Mouse (Mus musculus): ENCODE results near the gene Etfb. TPM values are rescaled to one million over a fixed set of nuclear protein-coding genes. Genes with fewer than 3 reads are reported as not detected.

Etfb gene
- total and polyA plus RNA-seq, 3 experiments = 147 to 201 (median 201) TPM

GRCm38 (mm10) chr7:43436341-43437255 is 7.3 kb upstream of the Etfb start, which contains the start of gene Nkg7:
Nkg7 (plus strand) TSS chr7:43437073.
- no peak within 1 kb of the TSS for H3K4me2 ChIP-seq (ENCODE audit: insufficient read depth, low read depth, poor library complexity, severe bottlenecking)
- H3K79me2 ChIP-seq (replicated peaks; ENCODE audit: control insufficient read depth, extremely low read depth, insufficient read depth, poor library complexity, severe bottlenecking) = no peaks in the 10 kb centered on the region
- DNase-seq (ENCODE audit: extremely low read depth) = no peak
- H3K4me3 ChIP-seq (replicated peaks in 1 of 3; ENCODE audit: low read depth in 2 of 3, low read length in 2 of 3, poor library complexity in 1 of 3) = no peak within 1 kb of the TSS
- H3K4me1 ChIP-seq (ENCODE audit: control insufficient read depth in 1 of 2, insufficient read depth in 2 of 2) = peaks cover 3 to 19% of the 10 kb centered on the region in 2 experiments
- H3K36me3 ChIP-seq (replicated peaks in 1 of 2; ENCODE audit: control insufficient read depth in 1 of 2, insufficient read depth in 1 of 2, low read length in 1 of 2) = no peaks in the 10 kb centered on the region
- in situ Hi-C loops (cut with MboI; ENCODE audit: low pct_ligation_motif_present, low pct_unique_long_range_greater_than_20kb, low sequenced_read_pairs) = no loop called here
- no peak within 1 kb of the TSS for H3K27ac ChIP-seq (ENCODE audit: insufficient read depth, low read depth)
- H3K9me3 ChIP-seq (replicated peaks; ENCODE audit: low read length) = peaks cover 6% of the 10 kb centered on the region
- H3K9ac ChIP-seq (ENCODE audit: insufficient read depth, low read depth) = no peak within 1 kb of the TSS
- H3K27me3 ChIP-seq (replicated peaks) = peaks cover 4% of the 10 kb centered on the region
- no peak for TF ChIP-seq KAT2A (IDR thresholded peaks at IDR 0.05; ENCODE audit: insufficient replicate concordance, low read length)
- 0 out of 2 replicates have a peak, but pooled peaks have one; percentile 28 for TF ChIP-seq EP300 (IDR thresholded peaks at IDR 0.05; ENCODE audit: low read length)
- no peak for TF ChIP-seq MXI1 (IDR thresholded peaks at IDR 0.05; ENCODE audit: low read depth, low read length)
- no peak for TF ChIP-seq SIN3A (IDR thresholded peaks at IDR 0.05; ENCODE audit: low read length)
- TF ChIP-seq CTCF (conservative IDR thresholded peaks at IDR 0.05 in 1 of 2, IDR thresholded peaks at IDR 0.05 in 1 of 2; ENCODE audit: low read depth in 2 of 2, low read length in 2 of 2) = peak in 1 of 2 experiments; percentile 22; a peak in 1 of 4 replicates
- dilution Hi-C loops (cut with MboI; ENCODE audit: extremely low pct_ligation_motif_present, extremely low pct_unique_long_range_greater_than_20kb, low sequenced_read_pairs) = no loop called here

GRCm38 (mm10) chr7:43438611-43439010 is 5.3 kb upstream of the Etfb start:
- H3K9ac ChIP-seq (ENCODE audit: insufficient read depth, low read depth) = no peak overlapping the region
- H3K4me2 ChIP-seq (ENCODE audit: insufficient read depth, low read depth, poor library complexity, severe bottlenecking) = no peak overlapping the region
- H3K27ac ChIP-seq (ENCODE audit: insufficient read depth, low read depth) = no peak overlapping the region
- dilution Hi-C loops (cut with MboI; ENCODE audit: extremely low pct_ligation_motif_present, extremely low pct_unique_long_range_greater_than_20kb, low sequenced_read_pairs) (no loop called here), in situ Hi-C loops (cut with MboI; ENCODE audit: low pct_ligation_motif_present, low pct_unique_long_range_greater_than_20kb, low sequenced_read_pairs) (no loop called here)
- no peaks in the 10 kb centered on the region for H3K36me3 ChIP-seq (replicated peaks in 1 of 2; ENCODE audit: control insufficient read depth in 1 of 2, insufficient read depth in 1 of 2, low read length in 1 of 2)
- no peaks in the 10 kb centered on the region for H3K27me3 ChIP-seq (replicated peaks)
- no peaks in the 10 kb centered on the region for H3K9me3 ChIP-seq (replicated peaks; ENCODE audit: low read length)
- peaks cover 6 to 27% of the 10 kb centered on the region in 2 experiments for H3K4me1 ChIP-seq (ENCODE audit: control insufficient read depth in 1 of 2, insufficient read depth in 2 of 2)
- no peak overlapping the region for H3K4me3 ChIP-seq (replicated peaks in 1 of 3; ENCODE audit: low read depth in 2 of 3, low read length in 2 of 3, poor library complexity in 1 of 3)
- no peak for DNase-seq (ENCODE audit: extremely low read depth)
- TF ChIP-seq TCF12 (IDR thresholded peaks at IDR 0.05; ENCODE audit: low read depth, low read length) = no peak
- TF ChIP-seq E2F4 (IDR thresholded peaks at IDR 0.05; ENCODE audit: insufficient replicate concordance, low read depth, low read length) = no peak
- no peak for TF ChIP-seq ZC3H11A (IDR thresholded peaks at IDR 0.05; ENCODE audit: low read depth, low read length)
- no peak for TF ChIP-seq MEF2A (IDR thresholded peaks at IDR 0.05; ENCODE audit: borderline replicate concordance, low read depth, low read length)
- TF ChIP-seq CHD1 (IDR thresholded peaks at IDR 0.05; ENCODE audit: low read depth, low read length) = no peak
- no peak for TF ChIP-seq BHLHE40 (IDR thresholded peaks at IDR 0.05; ENCODE audit: low read depth, low read length)
- no peak for TF ChIP-seq MYC (IDR thresholded peaks at IDR 0.05; ENCODE audit: low read depth, low read length)
- no peak for TF ChIP-seq JUN (IDR thresholded peaks at IDR 0.05; ENCODE audit: insufficient read depth, low read depth, low read length)
- TF ChIP-seq UBTF (IDR thresholded peaks at IDR 0.05; ENCODE audit: low read depth, low read length) = no peak
- TF ChIP-seq TBP (conservative IDR thresholded peaks at IDR 0.05; ENCODE audit: low read depth, low read length) = no peak
- TF ChIP-seq ZNF384 (IDR thresholded peaks at IDR 0.05; ENCODE audit: low read depth, low read length) = no peak
- no peak for TF ChIP-seq ELF1 (IDR thresholded peaks at IDR 0.05; ENCODE audit: low read depth, low read length)
- no peak for TF ChIP-seq GABPA (IDR thresholded peaks at IDR 0.05; ENCODE audit: insufficient replicate concordance, low read depth, low read length)
- no peak for TF ChIP-seq RAD21 (IDR thresholded peaks at IDR 0.05; ENCODE audit: low read depth, low read length)
- TF ChIP-seq ZKSCAN1 (IDR thresholded peaks at IDR 0.05; ENCODE audit: borderline replicate concordance, low read depth, low read length) = no peak
- no peak for TF ChIP-seq SIN3A (IDR thresholded peaks at IDR 0.05; ENCODE audit: low read length)
- TF ChIP-seq POLR2A (IDR thresholded peaks at IDR 0.05; ENCODE audit: low read depth, low read length) = no peak
- no peak for TF ChIP-seq CHD2 (IDR thresholded peaks at IDR 0.05; ENCODE audit: low read length)
- no peak for TF ChIP-seq MAX (IDR thresholded peaks at IDR 0.05; ENCODE audit: low read length)
- H3K79me2 ChIP-seq (replicated peaks; ENCODE audit: control insufficient read depth, extremely low read depth, insufficient read depth, poor library complexity, severe bottlenecking) = no peaks in the 10 kb centered on the region

Measured in CH12.LX (cell line).